Comparison of ENCODE assay signal across 16 mouse cellular contexts in genomic region chr15:63611161-63611560, GRCm38 (mm10).
A peak's percentile ranks its signal among the peaks of the same experiment; 100 is the strongest.
DNase-seq lines count a peak whose midpoint lies in the region; ATAC-seq and TF ChIP-seq lines count a peak whose summit lies in the region.
"Had no signal": no experiment of that assay in that cellular context is flagged by ENCODE, and none has a peak within 500 bp of the region (broad histone marks: within the 10 kb centered on the region; RNA-seq: fewer than 3 reads in every experiment).

No protein-coding gene starts in this region.

- peak; percentile 33 for DNase-seq in liver, postnatal 0 days
- peak; percentile 74 for DNase-seq in MEL (ENCODE audit: low read depth, low spot score)
- peak; percentile 42 for DNase-seq in naive thymus-derived CD4-positive, alpha-beta T cell, adult 2 months (ENCODE audit: low read depth)
- DNase-seq in thymus, postnatal 25 days, result peak; percentile 46
- DNase-seq in frontal cortex, postnatal 25 days (ENCODE audit: low spot score in 2 of 2), result no peak
- DNase-seq in cerebellum, postnatal 14 days, result no peak
- DNase-seq: adrenal gland, adult 8-10 months; cerebellum, adult 9-11 months; heart, adult 18-20 months; kidney, adult 8-10 months; right cerebral cortex, postnatal 14 days had no signal

- H3K79me2 ChIP-seq in MEL (ENCODE audit: control insufficient read depth, insufficient read depth, low read length, poor library complexity), result no peaks in the 10 kb centered on the region

- no peak for TF ChIP-seq POLR2A in MEL (IDR thresholded peaks at IDR 0.05; ENCODE audit: control insufficient read depth in 1 of 2, insufficient read depth in 1 of 2, low read depth in 1 of 2, low read length in 2 of 2, poor library complexity in 1 of 2)

- H3K27ac ChIP-seq in liver, postnatal 0 days (ENCODE audit: low read depth), result no peak overlapping the region
- no peak overlapping the region for H3K27ac ChIP-seq in liver, embryonic 12.5 days
- H3K27ac ChIP-seq in MEL (ENCODE audit: control insufficient read depth, low read depth, low read length), result no peak overlapping the region
- H3K27ac ChIP-seq: embryonic facial prominence, embryonic 12.5 days; liver, embryonic 14.5 days had no signal

- H3K4me2 ChIP-seq in liver, postnatal 0 days (ENCODE audit: low read depth, low read length), result no peak overlapping the region
- no peak overlapping the region for H3K4me2 ChIP-seq in liver, embryonic 12.5 days
- H3K4me2 ChIP-seq: embryonic facial prominence, embryonic 12.5 days had no signal

- WGBS in liver, postnatal 0 days (ENCODE audit: insufficient replicate concordance), result 27% methylated on average over 3 of the region's 3 CpGs
- 19% methylated on average over 3 of the region's 3 CpGs for WGBS in liver, embryonic 12.5 days (ENCODE audit: insufficient replicate concordance)

- H3K4me3 ChIP-seq in liver, postnatal 0 days (ENCODE audit: low read depth, low read length), result no peak overlapping the region
- H3K4me3 ChIP-seq in liver, embryonic 12.5 days, result no peak overlapping the region
- H3K4me3 ChIP-seq in MEL (ENCODE audit: control insufficient read depth in 1 of 2, insufficient read depth in 1 of 2, low read depth in 2 of 2, low read length in 2 of 2), result no peak overlapping the region
- H3K4me3 ChIP-seq: embryonic facial prominence, embryonic 12.5 days had no signal

- H3K27me3 ChIP-seq in liver, postnatal 0 days (ENCODE audit: insufficient read depth, low read length), result no peaks in the 10 kb centered on the region
- no peaks in the 10 kb centered on the region for H3K27me3 ChIP-seq in liver, embryonic 12.5 days (replicated peaks)
- no peaks in the 10 kb centered on the region for H3K27me3 ChIP-seq in MEL (ENCODE audit: control insufficient read depth in 1 of 2, insufficient read depth in 2 of 2, low read length in 2 of 2)
- H3K27me3 ChIP-seq: embryonic facial prominence, embryonic 12.5 days had no signal

- TF ChIP-seq EP300 in liver, postnatal 0 days (IDR thresholded peaks at IDR 0.05; ENCODE audit: low read depth), result no peak
- peak; percentile 19 to 38; a peak in 2 of 4 replicates for TF ChIP-seq EP300 in MEL (IDR thresholded peaks at IDR 0.05; ENCODE audit: low read depth in 1 of 2, low read length in 2 of 2)

- H3K9ac ChIP-seq in liver, postnatal 0 days (replicated peaks), result no peak overlapping the region
- no peak overlapping the region for H3K9ac ChIP-seq in liver, embryonic 12.5 days
- H3K9ac ChIP-seq in MEL (ENCODE audit: control insufficient read depth, low read depth, low read length, poor library complexity, severe bottlenecking), result no peak overlapping the region
- H3K9ac ChIP-seq: embryonic facial prominence, embryonic 12.5 days; liver, embryonic 14.5 days had no signal

- no peaks in the 10 kb centered on the region for H3K36me3 ChIP-seq in liver, postnatal 0 days (replicated peaks; ENCODE audit: insufficient read depth, low read length)
- H3K36me3 ChIP-seq in liver, embryonic 12.5 days, result no peaks in the 10 kb centered on the region
- peaks cover 0 to 3% of the 10 kb centered on the region in 2 experiments; a peak in 2 of 4 replicates for H3K36me3 ChIP-seq in MEL (ENCODE audit: control insufficient read depth in 1 of 2, insufficient read depth in 2 of 2, low read length in 2 of 2)
- H3K36me3 ChIP-seq: embryonic facial prominence, embryonic 12.5 days had no signal

- peaks cover 5% of the 10 kb centered on the region; the same call in 1 of the 2 replicates for H3K4me1 ChIP-seq in liver, postnatal 0 days (ENCODE audit: insufficient read depth)
- H3K4me1 ChIP-seq in liver, embryonic 12.5 days, result no peaks in the 10 kb centered on the region; the same call in 1 of the 2 replicates
- no peaks in the 10 kb centered on the region for H3K4me1 ChIP-seq in MEL (ENCODE audit: control insufficient read depth in 1 of 2, insufficient read depth in 2 of 2, low read length in 2 of 2)
- H3K4me1 ChIP-seq: embryonic facial prominence, embryonic 12.5 days had no signal

- no peak for ATAC-seq in liver, postnatal 0 days
- ATAC-seq in liver, embryonic 12.5 days, result no peak
- ATAC-seq in erythroblast, adult 5-6 weeks (replicated peaks; ENCODE audit: low FRiP score, poor library complexity, severe bottlenecking), result no peak
- ATAC-seq: hindbrain, embryonic 16.5 days had no signal

- TF ChIP-seq CTCF in liver, postnatal 0 days (IDR thresholded peaks at IDR 0.05; ENCODE audit: low read depth), result no peak
- no peak for TF ChIP-seq CTCF in MEL (IDR thresholded peaks at IDR 0.05 in 2 of 3, conservative IDR thresholded peaks at IDR 0.05 in 1 of 3; ENCODE audit: control insufficient read depth in 1 of 3, insufficient read depth in 1 of 3, low read depth in 2 of 3, low read length in 3 of 3, poor library complexity in 1 of 3, severe bottlenecking in 1 of 3)

- no peak for TF ChIP-seq RAD21 in MEL (IDR thresholded peaks at IDR 0.05; ENCODE audit: low read depth, low read length)

- H3K9me3 ChIP-seq in liver, postnatal 0 days (ENCODE audit: low read length), result no peaks in the 10 kb centered on the region
- no peaks in the 10 kb centered on the region for H3K9me3 ChIP-seq in liver, embryonic 12.5 days (replicated peaks)
- no peaks in the 10 kb centered on the region for H3K9me3 ChIP-seq in MEL (replicated peaks; ENCODE audit: insufficient read depth, low read length)
- H3K9me3 ChIP-seq: embryonic facial prominence, embryonic 12.5 days had no signal

TF ChIP-seq in MEL, 35 proteins besides CTCF, POLR2A, EP300 and RAD21:
- TF ChIP-seq TAL1 (IDR thresholded peaks at IDR 0.05; ENCODE audit: low read length), result 0 out of 2 replicates have a peak, but pooled peaks have one; percentile 12
- no peak for TF ChIP-seq NELFE (IDR thresholded peaks at IDR 0.05; ENCODE audit: low read depth, low read length)
- TF ChIP-seq USF2 (IDR thresholded peaks at IDR 0.05; ENCODE audit: borderline replicate concordance in 1 of 2, insufficient read depth in 1 of 2, low read depth in 1 of 2, low read length in 2 of 2), result no peak
- peak; percentile 46; the same call in 1 of the 2 replicates for TF ChIP-seq BHLHE40 (IDR thresholded peaks at IDR 0.05; ENCODE audit: borderline replicate concordance, low read depth, low read length)
- TF ChIP-seq NRF1 (IDR thresholded peaks at IDR 0.05; ENCODE audit: insufficient read depth, low read depth, low read length, poor library complexity, severe bottlenecking), result peak; percentile 38; the same call in 1 of the 2 replicates
- peak; percentile 49 for TF ChIP-seq GATA1 (IDR thresholded peaks at IDR 0.05; ENCODE audit: low read depth, low read length)
TF ChIP-seq in MEL: peak in this region for 4.

Comparison
In these comparisons a context has a peak if more than half of its experiments do, and no peak if none do; other contexts are left out.
1. DNase-seq: peak in liver, postnatal 0 days (single experiment), MEL (single experiment), naive thymus-derived CD4-positive, alpha-beta T cell, adult 2 months (single experiment) and thymus, postnatal 25 days (single experiment); none in frontal cortex, postnatal 25 days (0 of 2) and cerebellum, postnatal 14 days (0 of 2).